In genomic region chr6:77218875-77219274, GRCm38 (mm10) we compare ENCODE assay signal across 8 mouse cellular contexts. TPM values are rescaled to one million over a fixed set of nuclear protein-coding genes. Genes with fewer than 3 reads are reported as not detected.
DNase-seq lines count a peak whose midpoint lies in the region.

No protein-coding gene starts in this region.

- intact Hi-C loops in heart, postnatal 25 days (cut with DNase I) = no loop called here

- DNase-seq in cerebellum, postnatal 10 days = peak; percentile 87 to 90
- DNase-seq in cerebellum, adult 8-10 months = no peak
- peak; percentile 25 for DNase-seq in layer of hippocampus, adult 9-11 months
- DNase-seq in layer of hippocampus, postnatal 36 days = no peak
- peak; percentile 27 for DNase-seq in 3T3-L1 (ENCODE audit: low read depth, low spot score)
- peak; percentile 73 for DNase-seq in embryo, embryonic 11 days
- no peak for DNase-seq in thymus, postnatal 25 days
- no peak for DNase-seq in heart, postnatal 25 days (ENCODE audit: low spot score)

RNA-seq across cellular contexts. Expression of gene Lrrtm1, which starts 23.6 kb away (rescaled TPM):
- total RNA-seq in layer of hippocampus, postnatal 36 days (2021) = 100 to 1,000 TPM; 114 TPM
- total RNA-seq in heart, postnatal 25 days (2021) = not detected

Comparison
In these comparisons a context has a peak if more than half of its experiments do, and no peak if none do; other contexts are left out.
1. DNase-seq: peak in cerebellum, postnatal 10 days (2 of 2), layer of hippocampus, adult 9-11 months (single experiment), 3T3-L1 (single experiment) and embryo, embryonic 11 days (single experiment); none in cerebellum, adult 8-10 months (single experiment), layer of hippocampus, postnatal 36 days (0 of 2), thymus, postnatal 25 days (single experiment) and heart, postnatal 25 days (single experiment).
2. RNA of gene Lrrtm1, which starts 23.6 kb away (total RNA-seq): 114 TPM in layer of hippocampus, postnatal 36 days; not detected in heart, postnatal 25 days; every median in the first group is over 100 times any median in the second.